Mouse (Mus musculus) midbrain, embryonic 14.5 days (tissue): ENCODE measurements at regions not wholly inside any gene's neighbourhood (a gene's known extent, or its start where the extent isn't known, plus 50 kb on each side); places are given as distances from the start of the nearest gene placed in this dataset.

Experiments
- ATAC-seq: fragments of 200-750 bp; cut with Nextera tagmentation; 2 replicates; pipeline ENCODE4 v1.8.0; 2017; ENCODE audit warnings: moderate number of reproducible peaks, moderate library complexity; ENCODE audit not compliant: low FRiP score, low TSS enrichment
- DNase-seq: peaks from one replicate; pipeline ENCODE4 v3.0.0-alpha.2; 2015
- H3K27ac ChIP-seq: fragments of 300-500 bp; sonication (generic); replicated peaks from 2 replicates; pipeline ENCODE4 v1.5.1; 2014; ENCODE audit warnings: mild to moderate bottlenecking, low read depth, low read length, moderate library complexity
- H3K27me3 ChIP-seq: fragments of 300-500 bp; sonication (generic); 2 replicates; pipeline ENCODE4 v1.6.1; 2014; ENCODE audit warnings: low read length, control low read depth, mixed read lengths; ENCODE audit not compliant: control insufficient read depth, insufficient read depth
- H3K36me3 ChIP-seq: fragments of 300-500 bp; sonication (generic); 2 replicates; pipeline ENCODE4 v1.6.1; 2014; ENCODE audit warnings: low read length, control low read depth; ENCODE audit not compliant: control insufficient read depth, insufficient read depth
- H3K4me1 ChIP-seq: fragments of 300-500 bp; sonication (generic); 2 replicates; pipeline ENCODE4 v1.6.1; 2014; ENCODE audit warnings: mild to moderate bottlenecking, antibody characterized with exemption, low read length, control low read depth; ENCODE audit not compliant: control insufficient read depth, insufficient read depth
- H3K4me2 ChIP-seq: fragments of 300-500 bp; sonication (generic); 2 replicates; pipeline ENCODE4 v1.6.1; 2014; ENCODE audit warnings: mild to moderate bottlenecking, low read length, moderate library complexity
- H3K4me3 ChIP-seq: fragments of 300-500 bp; sonication (generic); replicated peaks from 2 replicates; pipeline ENCODE4 v1.5.1; 2014; ENCODE audit warnings: low read depth, low read length
- H3K9ac ChIP-seq: fragments of 300-500 bp; sonication (generic); replicated peaks from 2 replicates; pipeline ENCODE4 v1.6.1; 2014; ENCODE audit warnings: mild to moderate bottlenecking, low read length, moderate library complexity
- H3K9me3 ChIP-seq: fragments of 300-500 bp; sonication (generic); 2 replicates; pipeline ENCODE4 v1.6.1; 2016; ENCODE audit warnings: low read length, control low read depth, mixed read lengths; ENCODE audit not compliant: control insufficient read depth
- WGBS: fragments of 180-500 bp; shearing (Covaris S2); extraction: QIAGEN DNeasy Blood & Tissue Kit; methylation state at CpG from one replicate; pipeline ENCODE4 v1.1.7; 2014; 5-methylcytosine and 5-hydroxymethylcytosine counted together

DNA sequence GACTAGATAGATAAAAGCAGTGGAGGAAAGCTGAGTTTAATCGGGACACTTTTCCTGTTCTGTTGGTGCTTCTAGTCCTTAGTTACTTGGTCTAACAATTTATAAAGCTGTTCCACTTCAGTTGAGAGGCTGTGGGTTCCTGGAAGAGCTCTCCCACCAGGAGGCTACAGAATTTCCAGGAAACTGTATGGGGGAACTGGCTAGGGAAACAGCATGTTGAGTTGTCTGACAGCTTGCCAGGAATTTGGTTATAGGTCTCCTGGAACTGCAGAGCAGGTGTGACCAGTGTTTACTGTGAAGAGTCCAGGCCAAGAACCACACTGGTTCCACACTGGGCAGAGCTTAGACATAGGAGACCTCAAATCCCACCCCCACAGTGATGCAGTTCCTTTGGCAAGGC, 65.0 kb upstream of the Pik3cg start:
- no peaks in the 10 kb centered on the region for H3K36me3 ChIP-seq
- H3K4me2 ChIP-seq = no peak overlapping the region
- H3K4me3 ChIP-seq = no peak overlapping the region
- DNase-seq (no peak), ATAC-seq (no peak)
- H3K4me1 ChIP-seq = no peaks in the 10 kb centered on the region
- no peaks in the 10 kb centered on the region for H3K27me3 ChIP-seq
- H3K9me3 ChIP-seq = peaks cover 4% of the 10 kb centered on the region; the same call in 1 of the 2 replicates
- no peak overlapping the region for H3K9ac ChIP-seq
- H3K27ac ChIP-seq = no peak overlapping the region
- WGBS = 96% methylated on average over 1 of the region's 1 CpGs

DNA sequence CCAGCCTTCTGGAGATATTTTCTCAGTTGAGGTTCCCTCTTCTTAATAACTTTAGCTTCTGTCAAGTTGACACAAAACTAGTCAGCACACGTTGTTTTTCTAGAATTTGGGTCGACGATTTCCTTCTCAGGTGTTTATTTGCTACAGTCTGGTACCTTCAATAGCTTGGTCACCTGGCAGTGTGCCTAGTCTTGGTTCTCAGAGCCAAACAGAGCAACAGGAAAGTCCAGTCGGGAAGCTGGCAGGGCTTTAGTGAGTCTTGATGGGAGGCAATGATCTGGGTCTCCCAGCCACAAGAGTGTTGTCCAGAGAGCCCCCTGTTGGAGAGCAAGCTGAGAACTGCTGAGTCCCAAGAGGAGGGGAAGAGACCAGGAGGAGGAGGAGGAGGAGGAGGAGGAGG, 71.4 kb upstream of the Pik3cg start:
- Histone ChIP-seq H3K4me1 (no peaks in the 10 kb centered on the region), H3K9ac (no peak overlapping the region), H3K4me2 (no peak overlapping the region), H3K27me3 (no peaks in the 10 kb centered on the region), H3K9me3 (no peaks in the 10 kb centered on the region), H3K36me3 (no peaks in the 10 kb centered on the region), H3K4me3 (no peak overlapping the region), H3K27ac (no peak overlapping the region)
- ATAC-seq = no peak
- DNase-seq = no peak
- WGBS = 82% methylated on average over 4 of the region's 4 CpGs

DNA sequence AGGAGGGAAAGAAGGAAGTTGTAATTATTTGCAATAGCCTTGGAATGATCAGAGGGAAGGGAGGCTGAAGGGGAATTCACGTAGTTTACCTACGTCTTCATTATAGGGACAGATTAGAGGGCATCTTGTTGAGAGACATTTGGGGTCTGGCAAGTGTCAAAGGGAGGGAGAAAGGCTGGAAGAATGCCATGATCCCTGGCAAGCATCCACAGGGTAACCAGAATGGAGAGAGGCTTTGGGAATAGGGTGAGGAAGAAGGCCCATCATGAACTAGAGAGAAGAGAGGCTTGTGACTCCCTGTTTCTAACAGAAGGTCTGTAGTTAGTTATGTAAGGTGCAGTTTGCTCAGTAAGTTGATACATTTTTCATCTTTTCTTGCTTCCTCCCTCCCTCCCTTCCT, 71.8 kb upstream of the Pik3cg start:
- H3K36me3 ChIP-seq = no peaks in the 10 kb centered on the region
- DNase-seq (no peak), ATAC-seq (no peak)
- H3K9ac ChIP-seq = no peak overlapping the region
- no peaks in the 10 kb centered on the region for H3K27me3 ChIP-seq
- no peaks in the 10 kb centered on the region for H3K4me1 ChIP-seq
- no peak overlapping the region for H3K4me3 ChIP-seq
- no peak overlapping the region for H3K4me2 ChIP-seq
- no peak overlapping the region for H3K27ac ChIP-seq
- H3K9me3 ChIP-seq = no peaks in the 10 kb centered on the region
- WGBS = 94% methylated on average over 2 of the region's 2 CpGs

DNA sequence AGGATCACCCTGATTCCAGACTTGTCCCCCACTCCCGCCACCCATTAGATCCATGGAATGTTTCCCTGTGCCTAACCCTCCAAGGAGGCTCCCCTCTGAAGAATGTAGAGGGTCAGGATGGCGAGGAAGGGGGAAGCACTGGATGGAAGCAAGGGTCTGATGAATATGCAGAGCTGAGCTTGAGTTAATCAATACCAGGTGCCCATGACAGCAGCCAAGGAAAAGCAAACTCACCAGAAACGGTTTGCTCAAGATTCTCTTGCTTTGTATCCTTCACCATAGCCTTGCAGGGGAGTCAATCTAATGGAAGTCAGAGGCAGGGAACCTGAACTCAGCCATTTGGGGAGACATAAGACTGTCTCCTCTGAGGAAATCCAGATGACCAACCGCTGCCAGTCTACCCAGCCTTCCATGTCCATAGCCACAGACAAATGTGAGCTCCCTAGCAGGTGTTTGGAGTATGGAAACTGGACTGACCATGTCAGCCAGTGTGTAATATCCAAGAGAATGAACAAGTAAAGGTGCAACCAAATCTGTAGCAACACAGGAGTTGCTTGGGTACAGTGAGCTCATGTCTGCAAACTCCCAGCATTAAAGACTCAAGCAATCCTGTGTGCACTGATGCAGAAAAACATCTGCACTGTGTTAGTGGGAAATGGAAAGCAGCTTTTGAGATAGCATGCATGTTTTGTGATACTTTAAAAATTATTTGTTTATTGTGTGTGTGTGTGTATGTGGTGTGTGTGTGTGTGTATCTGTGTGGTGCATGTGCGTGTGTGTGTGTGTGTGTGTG, 74.1 kb upstream of the Pik3cg start:
- Histone ChIP-seq H3K4me3 (no peak overlapping the region), H3K9me3 (no peaks in the 10 kb centered on the region), H3K36me3 (no peaks in the 10 kb centered on the region), H3K4me1 (no peaks in the 10 kb centered on the region), H3K9ac (no peak overlapping the region), H3K27ac (no peak overlapping the region), H3K4me2 (no peak overlapping the region), H3K27me3 (no peaks in the 10 kb centered on the region)
- DNase-seq (no peak), ATAC-seq (no peak)
- WGBS = 80% methylated on average over 5 of the region's 5 CpGs

DNA sequence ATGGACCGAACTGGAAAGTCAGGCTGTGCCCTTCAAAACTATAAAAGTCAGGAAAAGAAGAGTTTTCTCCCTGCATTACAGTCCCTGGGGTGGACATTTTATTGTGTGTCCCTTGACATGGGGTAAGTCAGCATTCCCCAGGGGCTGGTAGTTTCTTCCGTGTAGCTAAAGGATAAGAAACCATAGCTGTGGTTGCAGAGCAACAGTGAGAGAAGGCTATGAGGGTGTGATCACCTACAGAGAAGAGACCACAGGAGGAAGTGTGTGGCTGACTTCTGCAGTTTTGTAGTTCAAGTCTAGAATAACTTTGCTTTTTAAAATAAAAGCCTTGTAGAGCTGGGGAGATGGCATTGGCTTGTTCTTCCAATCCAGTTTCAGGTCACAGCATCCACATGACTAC, 76.6 kb upstream of the Pik3cg start:
- Histone ChIP-seq H3K4me2 (no peak overlapping the region), H3K27me3 (no peaks in the 10 kb centered on the region), H3K9ac (no peak overlapping the region), H3K27ac (no peak overlapping the region), H3K4me1 (no peaks in the 10 kb centered on the region), H3K36me3 (no peaks in the 10 kb centered on the region), H3K4me3 (no peak overlapping the region), H3K9me3 (no peaks in the 10 kb centered on the region)
- no peak for ATAC-seq
- no peak for DNase-seq
- 84% methylated on average over 2 of the region's 2 CpGs for WGBS

DNA sequence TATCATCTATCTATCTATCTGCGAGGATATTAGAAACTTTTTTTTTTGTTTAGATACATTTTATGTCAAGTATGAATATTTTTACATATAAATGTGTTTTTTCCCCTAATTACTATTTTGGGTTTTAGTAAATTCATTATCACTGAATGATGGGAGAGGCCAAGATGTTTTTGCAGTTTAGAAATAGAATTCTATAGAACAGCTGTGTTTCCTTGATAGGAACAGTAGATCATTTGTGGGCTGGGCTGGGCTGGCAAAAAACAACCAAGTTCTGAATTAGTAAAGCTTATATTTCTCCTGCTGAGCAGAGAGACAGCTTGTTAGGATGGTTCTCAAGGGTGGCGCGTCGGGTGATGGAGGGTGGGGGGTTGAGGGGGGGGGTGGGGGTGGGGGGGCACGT, 78.2 kb upstream of the Pik3cg start:
- no peaks in the 10 kb centered on the region for H3K9me3 ChIP-seq
- DNase-seq (no peak), ATAC-seq (no peak)
- H3K4me2 ChIP-seq = no peak overlapping the region
- no peaks in the 10 kb centered on the region for H3K36me3 ChIP-seq
- H3K27ac ChIP-seq = no peak overlapping the region
- H3K4me3 ChIP-seq = no peak overlapping the region
- no peaks in the 10 kb centered on the region for H3K4me1 ChIP-seq
- 29% methylated on average over 5 of the region's 5 CpGs for WGBS
- H3K9ac ChIP-seq = no peak overlapping the region
- H3K27me3 ChIP-seq = no peaks in the 10 kb centered on the region

DNA sequence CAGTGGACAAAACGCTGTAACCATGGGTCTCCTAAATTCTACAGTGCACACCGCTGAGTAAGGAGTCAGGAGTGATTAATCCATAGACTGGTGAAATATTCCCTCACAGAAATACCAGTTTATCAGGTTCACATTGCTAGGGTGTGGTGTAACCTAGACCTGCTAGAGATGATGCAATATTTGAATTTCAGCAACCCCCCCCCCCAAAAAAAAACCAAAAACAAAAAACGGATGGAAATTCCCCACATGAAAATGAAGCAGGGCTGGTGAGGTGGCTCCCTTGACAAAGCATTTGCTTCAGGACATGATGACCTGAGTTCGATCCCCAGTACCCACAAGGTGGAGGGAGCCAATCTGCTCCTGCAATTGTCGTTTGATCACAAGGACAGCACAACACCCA, 82.7 kb upstream of the Pik3cg start:
- 84% methylated on average over 5 of the region's 5 CpGs for WGBS
- H3K27me3 ChIP-seq = no peaks in the 10 kb centered on the region

DNA sequence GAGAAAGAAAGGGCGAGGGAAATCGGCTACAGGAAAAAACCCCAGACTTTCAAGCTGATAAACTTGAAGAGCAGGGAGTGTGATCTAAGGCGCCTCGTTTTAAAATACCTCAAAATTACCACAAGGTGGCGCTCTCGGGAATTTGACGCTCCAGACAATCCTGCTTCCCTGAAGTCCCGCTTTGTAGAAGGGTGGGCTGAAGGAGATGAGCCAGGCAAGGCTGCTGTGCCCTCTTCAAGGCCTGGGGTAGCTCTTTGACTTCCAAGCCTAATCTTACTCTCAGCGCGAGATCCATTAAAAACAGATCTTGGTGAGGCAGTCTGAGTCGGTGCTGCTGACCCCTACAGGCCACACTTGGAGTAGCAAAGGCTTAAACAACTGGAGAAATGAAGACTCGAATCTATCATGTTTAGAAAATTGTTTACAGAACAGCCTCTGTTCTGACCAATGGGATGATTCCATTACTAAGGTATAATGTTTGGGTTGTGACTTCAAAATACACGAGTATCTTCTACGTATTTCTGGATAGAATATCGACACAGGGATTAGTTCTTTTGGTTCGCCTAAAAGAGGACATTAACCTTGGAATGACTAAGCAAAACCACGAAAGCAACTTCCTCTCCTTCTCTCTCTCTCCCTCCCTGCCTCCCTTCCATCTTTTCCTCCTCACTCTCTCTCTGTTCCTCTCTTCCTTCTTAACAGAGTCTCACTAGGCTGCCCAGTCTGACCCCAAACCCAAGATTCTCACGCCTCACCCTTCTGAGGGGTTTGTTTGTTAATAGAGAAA, 83.7 kb upstream of the Pik3cg start:
- ATAC-seq = peak; percentile 89
- WGBS = 26% methylated on average over 18 of the region's 18 CpGs
- no peaks in the 10 kb centered on the region for H3K9me3 ChIP-seq
- DNase-seq = peak; percentile 89
- no peak overlapping the region; the same call in 1 of the 2 replicates for H3K9ac ChIP-seq
- no peaks in the 10 kb centered on the region for H3K36me3 ChIP-seq
- H3K4me2 ChIP-seq = peak overlapping the region; percentile 49
- H3K27me3 ChIP-seq = no peaks in the 10 kb centered on the region
- H3K4me3 ChIP-seq = peak overlapping the region; percentile 18
- H3K27ac ChIP-seq = no peak overlapping the region; the same call in 1 of the 2 replicates
- no peaks in the 10 kb centered on the region for H3K4me1 ChIP-seq

More for the DNA sequence above, 82.7 kb upstream of the Pik3cg start:
- H3K9me3 ChIP-seq = no peaks in the 10 kb centered on the region
- ATAC-seq = no peak
- H3K27ac ChIP-seq = no peak overlapping the region
- no peak overlapping the region for H3K9ac ChIP-seq
- no peaks in the 10 kb centered on the region for H3K36me3 ChIP-seq
- no peak overlapping the region for H3K4me3 ChIP-seq
- no peak overlapping the region for H3K4me2 ChIP-seq
- H3K4me1 ChIP-seq = no peaks in the 10 kb centered on the region
- no peak for DNase-seq

DNA sequence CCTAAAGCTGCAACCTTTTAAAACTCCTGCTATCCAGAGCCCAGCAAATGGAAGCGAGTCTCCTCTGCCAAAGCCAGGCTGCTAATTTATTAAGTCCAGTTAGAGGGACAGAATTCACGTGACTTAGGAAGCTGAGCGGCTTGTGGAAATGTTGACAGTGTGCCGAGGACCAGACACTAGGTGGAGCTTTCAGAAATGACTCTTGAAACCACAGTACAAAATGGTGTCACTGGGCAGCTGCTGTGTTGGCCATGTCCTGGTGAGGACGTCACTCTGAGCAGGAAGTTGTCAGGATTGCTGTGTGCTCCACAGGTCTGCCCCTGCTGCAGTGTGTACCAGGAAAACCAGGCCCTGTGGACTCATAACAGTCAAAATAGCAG, 84.3 kb upstream of the Pik3cg start:
- no peaks in the 10 kb centered on the region for H3K9me3 ChIP-seq
- no peaks in the 10 kb centered on the region for H3K4me1 ChIP-seq
- peak; percentile 4 for DNase-seq
- H3K9ac ChIP-seq = no peak overlapping the region
- H3K27me3 ChIP-seq = no peaks in the 10 kb centered on the region
- WGBS = 77% methylated on average over 5 of the region's 5 CpGs
- H3K27ac ChIP-seq = no peak overlapping the region
- no peak for ATAC-seq
- no peaks in the 10 kb centered on the region for H3K36me3 ChIP-seq
- H3K4me2 ChIP-seq = no peak overlapping the region
- no peak overlapping the region for H3K4me3 ChIP-seq
